Mouse (Mus musculus) right cerebral cortex, postnatal 25 days (tissue): ENCODE measurements around the gene Bcas2.

Source experiments
- DNase-seq: peaks from one replicate; pipeline ENCODE4 v3.0.0; 2022

The Bcas2 gene

GRCm38 (mm10) chr3:103223752-103224151 is 52.3 kb downstream of the Bcas2 start:
- DNase-seq, result no peak

DNA sequence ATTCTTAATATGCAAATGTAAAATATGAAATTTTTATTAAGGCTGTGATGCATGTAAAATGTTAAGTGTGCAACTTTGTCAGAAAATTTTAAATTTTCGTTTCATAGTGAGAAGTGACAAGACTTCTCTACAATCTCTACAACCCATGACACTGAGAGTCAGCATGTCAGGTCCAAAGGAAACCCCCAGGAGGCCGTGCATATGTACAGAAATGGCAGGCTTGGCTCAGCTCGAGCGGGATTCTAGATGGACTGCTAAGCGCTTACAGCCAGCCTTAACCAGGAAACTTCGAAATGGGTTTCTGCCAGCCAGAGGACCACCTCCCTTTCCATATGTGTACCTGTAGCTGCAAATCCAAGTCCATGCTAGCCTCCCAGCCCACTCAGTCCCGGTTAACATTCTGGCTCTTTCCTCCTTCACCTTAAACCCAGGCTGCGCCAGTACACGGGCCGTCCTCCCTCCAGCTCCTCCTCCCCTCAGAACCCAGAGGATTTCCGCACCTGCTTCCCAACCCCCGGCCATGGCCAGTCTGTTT is 52.8 kb downstream of the Bcas2 start:
- DNase-seq, result no peak

GRCm38 (mm10) chr3:103227729-103228128 is 56.3 kb downstream of the Bcas2 start:
- no peak for DNase-seq
